Mouse (Mus musculus) heart, embryonic 12.5 days (tissue): ENCODE data around the gene Nckap1. TPM values are rescaled to one million over a fixed set of nuclear protein-coding genes. Genes with fewer than 3 reads are reported as not detected.

Experiments used
- ATAC-seq: fragments of 200-750 bp; cut with Nextera tagmentation; 2 replicates; pipeline ENCODE4 v1.8.0; 2017; ENCODE audit warnings: moderate TSS enrichment, moderate library complexity; ENCODE audit not compliant: insufficient number of reproducible peaks, low FRiP score
- H3K27ac ChIP-seq: fragments of 300-500 bp; sonication (generic); 2 replicates; pipeline ENCODE4 v1.5.1; 2016; ENCODE audit warnings: mild to moderate bottlenecking, moderate library complexity; ENCODE audit not compliant: poor library complexity, severe bottlenecking
- H3K27me3 ChIP-seq: fragments of 300-500 bp; sonication (generic); replicated peaks from 2 replicates; pipeline ENCODE4 v1.6.1; 2016; ENCODE audit warnings: mild to moderate bottlenecking, moderate library complexity
- H3K36me3 ChIP-seq: fragments of 300-500 bp; sonication (generic); 2 replicates; pipeline ENCODE4 v1.6.1; 2016; ENCODE audit warnings: mild to moderate bottlenecking, moderate library complexity
- H3K4me1 ChIP-seq: fragments of 300-500 bp; sonication (generic); replicated peaks from 2 replicates; pipeline ENCODE4 v1.6.1; 2016; ENCODE audit warnings: mild to moderate bottlenecking
- H3K4me2 ChIP-seq: fragments of 300-500 bp; sonication (generic); 2 replicates; pipeline ENCODE4 v1.6.1; 2016; ENCODE audit warnings: mild to moderate bottlenecking, moderate library complexity
- H3K4me3 ChIP-seq: fragments of 300-500 bp; sonication (generic); 2 replicates; pipeline ENCODE4 v1.5.1; 2016; ENCODE audit warnings: mild to moderate bottlenecking
- H3K9ac ChIP-seq: fragments of 300-500 bp; sonication (generic); 2 replicates; pipeline ENCODE4 v1.6.1; 2016; ENCODE audit warnings: mild to moderate bottlenecking, moderate library complexity
- H3K9me3 ChIP-seq: fragments of 300-500 bp; sonication (generic); replicated peaks from 2 replicates; pipeline ENCODE4 v1.6.1; 2016; ENCODE audit warnings: mild to moderate bottlenecking, moderate library complexity
- WGBS: fragments of 180-500 bp; shearing (Covaris S2); methylation state at CpG from one replicate; pipeline ENCODE4 v1.1.7; 2016; 5-methylcytosine and 5-hydroxymethylcytosine counted together
- polyA plus RNA-seq: library from polyadenylated mRNA; unstranded; fragments of >200 nt; fragmentation: Nextera tagmentation; extraction: Ambion mirVana; gene quantifications from 2 replicates; pipeline ENCODE4 v1.2.1, GENCODE M21; 2016

The Nckap1 gene
- polyA plus RNA-seq = 82.7 and 86.0 TPM in 2 replicates

GRCm38 (mm10) chr2:80581043-80581711, at the start of gene Nckap1:
Gene Nckap1, minus strand, starts transcription at chr2:80581380.
- Histone ChIP-seq H3K9me3 (no peaks in the 10 kb centered on the region), H3K27ac (peak within 1 kb of the TSS; percentile 99), H3K27me3 (no peaks in the 10 kb centered on the region), H3K9ac (peak within 1 kb of the TSS; percentile 99), H3K4me1 (peaks cover 16% of the 10 kb centered on the region), H3K36me3 (no peaks in the 10 kb centered on the region), H3K4me3 (peak within 1 kb of the TSS; percentile 98), H3K4me2 (peak within 1 kb of the TSS; percentile 77)
- under 1% methylated on average over 83 of the region's 88 CpGs for WGBS
- ATAC-seq = peak; percentile 93

GRCm38 (mm10) chr2:80624523-80624922, 43.3 kb upstream of the Nckap1 start:
- Histone ChIP-seq H3K36me3 (peaks cover 29% of the 10 kb centered on the region), H3K27me3 (no peaks in the 10 kb centered on the region), H3K4me1 (no peaks in the 10 kb centered on the region), H3K4me2 (no peak overlapping the region), H3K9me3 (no peaks in the 10 kb centered on the region; the same call in 1 of the 2 replicates), H3K9ac (no peak overlapping the region), H3K4me3 (no peak overlapping the region), H3K27ac (no peak overlapping the region)
- no peak for ATAC-seq
- 90% methylated on average over 4 of the region's 4 CpGs for WGBS

DNA sequence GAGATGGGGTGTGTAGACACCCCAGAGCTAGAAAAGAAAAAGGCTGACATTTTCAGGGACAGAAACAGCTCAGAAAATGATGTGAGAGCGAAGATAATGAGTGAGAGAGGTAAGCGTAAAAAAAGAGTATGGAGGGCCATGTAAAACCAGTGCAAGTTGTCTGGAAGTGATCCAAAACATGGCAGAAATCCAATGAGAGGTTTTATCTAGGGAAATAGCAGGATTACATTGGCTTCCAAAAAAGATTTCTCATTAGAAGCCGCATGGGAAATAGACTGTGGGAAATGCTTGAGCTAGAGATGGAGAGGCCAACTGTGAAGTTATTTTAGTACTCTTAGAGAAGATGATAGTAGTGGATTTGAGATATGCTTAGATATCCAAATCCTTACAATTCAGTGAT, 40.7 kb upstream of the Nckap1 start:
- WGBS = 77% methylated on average over 3 of the region's 3 CpGs
- Histone ChIP-seq H3K27ac (no peak overlapping the region), H3K9ac (no peak overlapping the region), H3K4me3 (no peak overlapping the region), H3K4me1 (peaks cover 3% of the 10 kb centered on the region; the same call in 1 of the 2 replicates), H3K9me3 (no peaks in the 10 kb centered on the region; the same call in 1 of the 2 replicates), H3K36me3 (peaks cover 25% of the 10 kb centered on the region), H3K4me2 (no peak overlapping the region), H3K27me3 (no peaks in the 10 kb centered on the region)
- ATAC-seq = no peak

GRCm38 (mm10) chr2:80618991-80619390, 37.8 kb upstream of the Nckap1 start:
- 83% methylated on average over 3 of the region's 3 CpGs for WGBS
- H3K4me3 ChIP-seq = no peak overlapping the region
- H3K27me3 ChIP-seq = no peaks in the 10 kb centered on the region
- H3K9ac ChIP-seq = no peak overlapping the region
- H3K36me3 ChIP-seq = 0 out of 2 replicates have a peak, but pooled peaks cover 5% of the 10 kb centered on the region
- H3K27ac ChIP-seq = no peak overlapping the region
- H3K4me2 ChIP-seq = no peak overlapping the region
- ATAC-seq = no peak
- H3K9me3 ChIP-seq = no peaks in the 10 kb centered on the region
- H3K4me1 ChIP-seq = peaks cover 3% of the 10 kb centered on the region; the same call in 1 of the 2 replicates

GRCm38 (mm10) chr2:80616854-80617737, 35.9 kb upstream of the Nckap1 start, which contains the start of the genes Dusp19 and Nup35:
Gene Dusp19, plus strand, starts transcription at chr2:80617045.
Gene Nup35, plus strand, starts transcription at chr2:80617236.
- WGBS = 1% methylated on average over 21 of the region's 21 CpGs
- Histone ChIP-seq H3K36me3 (no peaks in the 10 kb centered on the region), H3K4me2 (peak within 1 kb of the TSS; percentile 72), H3K27me3 (no peaks in the 10 kb centered on the region), H3K4me3 (peak within 1 kb of the TSS; percentile 59), H3K9me3 (no peaks in the 10 kb centered on the region), H3K9ac (peak within 1 kb of the TSS; percentile 72), H3K4me1 (peaks cover 3% of the 10 kb centered on the region; the same call in 1 of the 2 replicates), H3K27ac (peak within 1 kb of the TSS; percentile 64)
- ATAC-seq = peak; percentile 98

DNA sequence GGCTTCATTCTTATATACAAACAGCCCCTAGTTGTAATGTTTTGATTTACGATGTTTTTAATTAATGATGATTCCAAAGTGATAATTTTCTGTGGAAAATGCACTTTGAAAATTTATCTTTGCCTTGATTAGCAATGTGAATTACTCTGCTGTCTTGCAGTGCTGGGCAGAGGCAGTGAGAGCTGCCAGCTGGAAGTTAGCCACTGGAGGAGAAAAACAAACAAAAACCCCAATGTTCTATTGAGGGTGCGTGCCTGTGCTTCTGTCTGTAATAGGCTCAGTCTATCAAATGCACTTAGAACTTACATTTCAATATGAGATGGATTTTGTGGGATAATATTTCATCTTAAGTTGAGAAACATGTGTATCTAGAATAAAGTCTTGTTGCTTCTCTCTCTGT, 31.6 kb upstream of the Nckap1 start:
- Histone ChIP-seq H3K9ac (no peak overlapping the region), H3K4me1 (peaks cover under 1% of the 10 kb centered on the region; the same call in 1 of the 2 replicates), H3K4me3 (no peak overlapping the region), H3K27me3 (no peaks in the 10 kb centered on the region), H3K36me3 (no peaks in the 10 kb centered on the region), H3K27ac (no peak overlapping the region), H3K9me3 (no peaks in the 10 kb centered on the region; the same call in 1 of the 2 replicates), H3K4me2 (no peak overlapping the region)
- WGBS = 64% methylated on average over 2 of the region's 2 CpGs
- ATAC-seq = no peak

GRCm38 (mm10) chr2:80612286-80612685, 31.1 kb upstream of the Nckap1 start:
- H3K9ac ChIP-seq = no peak overlapping the region
- WGBS = 62% methylated on average over 1 of the region's 1 CpGs
- H3K27ac ChIP-seq = no peak overlapping the region
- no peak overlapping the region for H3K4me3 ChIP-seq
- no peaks in the 10 kb centered on the region for H3K27me3 ChIP-seq
- no peaks in the 10 kb centered on the region; the same call in 1 of the 2 replicates for H3K9me3 ChIP-seq
- no peak for ATAC-seq
- no peaks in the 10 kb centered on the region for H3K4me1 ChIP-seq
- no peak overlapping the region for H3K4me2 ChIP-seq
- no peaks in the 10 kb centered on the region for H3K36me3 ChIP-seq

- Histone ChIP-seq H3K27me3 (no peaks in the 10 kb centered on the region), H3K4me3 (no peak overlapping the region), H3K27ac (no peak overlapping the region), H3K9ac (no peak overlapping the region), H3K4me1 (no peaks in the 10 kb centered on the region), H3K36me3 (no peaks in the 10 kb centered on the region), H3K9me3 (no peaks in the 10 kb centered on the region), H3K4me2 (no peak overlapping the region)
- ATAC-seq = no peak
- 90% methylated on average over 19 of the region's 19 CpGs for WGBS
Observed at GRCm38 (mm10) chr2:80603771-80604426, 22.7 kb upstream of the Nckap1 start.

GRCm38 (mm10) chr2:80602756-80603155, 21.6 kb upstream of the Nckap1 start:
- WGBS = 86% methylated on average over 13 of the region's 13 CpGs

DNA sequence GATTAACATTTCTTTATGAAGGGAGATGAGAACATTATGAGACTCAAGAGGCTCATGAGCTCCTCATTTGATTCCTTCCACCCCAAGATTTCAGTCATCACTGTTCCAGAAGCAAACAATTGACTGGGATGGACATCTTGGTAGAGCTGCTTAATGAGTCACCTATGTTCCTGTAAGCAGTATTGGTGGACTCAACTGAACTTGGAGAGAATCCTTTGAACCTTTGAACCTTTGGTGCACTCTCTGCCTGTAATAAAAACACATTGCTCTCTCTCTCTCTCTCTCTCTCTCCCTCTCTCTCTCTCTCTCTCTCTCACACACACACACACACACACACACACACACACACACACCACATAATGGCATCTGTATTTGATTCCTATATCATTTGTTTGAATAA, 19.4 kb upstream of the Nckap1 start:
- H3K27ac ChIP-seq = no peak overlapping the region
- no peaks in the 10 kb centered on the region for H3K4me1 ChIP-seq
- no peak overlapping the region for H3K9ac ChIP-seq
- no peaks in the 10 kb centered on the region for H3K9me3 ChIP-seq
- no peak overlapping the region for H3K4me2 ChIP-seq
- no peak for ATAC-seq
- H3K4me3 ChIP-seq = no peak overlapping the region
- H3K36me3 ChIP-seq = no peaks in the 10 kb centered on the region
- H3K27me3 ChIP-seq = no peaks in the 10 kb centered on the region

More at GRCm38 (mm10) chr2:80602756-80603155, 21.6 kb upstream of the Nckap1 start:
- Histone ChIP-seq H3K36me3 (no peaks in the 10 kb centered on the region), H3K27me3 (no peaks in the 10 kb centered on the region), H3K4me3 (no peak overlapping the region), H3K9me3 (no peaks in the 10 kb centered on the region), H3K9ac (no peak overlapping the region), H3K27ac (no peak overlapping the region), H3K4me1 (no peaks in the 10 kb centered on the region), H3K4me2 (no peak overlapping the region)
- no peak for ATAC-seq

DNA sequence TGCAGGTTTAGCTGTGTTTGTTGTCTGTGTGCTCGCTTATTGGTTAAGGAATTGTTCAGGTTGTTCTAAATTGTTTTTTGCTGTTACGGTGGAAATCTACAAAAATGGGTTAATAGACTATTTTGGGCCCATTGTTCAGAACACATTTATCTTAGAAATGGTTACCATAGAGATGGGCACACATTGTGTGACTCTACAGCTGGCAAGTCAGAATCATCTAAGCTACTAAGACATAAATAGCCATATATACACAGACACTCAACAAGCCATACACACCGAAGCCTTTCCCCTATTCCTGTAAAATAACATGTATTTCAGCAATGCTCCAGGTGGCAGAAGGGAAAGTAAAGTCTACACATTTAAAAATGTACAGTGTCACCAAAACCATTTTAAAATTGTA, 18.7 kb upstream of the Nckap1 start:
- Histone ChIP-seq H3K9me3 (no peaks in the 10 kb centered on the region), H3K36me3 (no peaks in the 10 kb centered on the region), H3K4me3 (no peak overlapping the region), H3K4me2 (no peak overlapping the region), H3K4me1 (no peaks in the 10 kb centered on the region), H3K27me3 (no peaks in the 10 kb centered on the region), H3K27ac (no peak overlapping the region), H3K9ac (no peak overlapping the region)
- WGBS = 88% methylated on average over 3 of the region's 3 CpGs
- ATAC-seq = no peak
